Mouse (Mus musculus) kidney, adult 9 months (tissue): ENCODE results near the gene Camk1d.
"Not testable (repeated sequence)": the region's sequence is repeated elsewhere in the genome, so short reads cannot be mapped to it uniquely, and the experiment has no call there.

Source experiments
- DNase-seq: peaks from one replicate; pipeline ENCODE4 v3.0.0; 2022

The Camk1d gene

DNA sequence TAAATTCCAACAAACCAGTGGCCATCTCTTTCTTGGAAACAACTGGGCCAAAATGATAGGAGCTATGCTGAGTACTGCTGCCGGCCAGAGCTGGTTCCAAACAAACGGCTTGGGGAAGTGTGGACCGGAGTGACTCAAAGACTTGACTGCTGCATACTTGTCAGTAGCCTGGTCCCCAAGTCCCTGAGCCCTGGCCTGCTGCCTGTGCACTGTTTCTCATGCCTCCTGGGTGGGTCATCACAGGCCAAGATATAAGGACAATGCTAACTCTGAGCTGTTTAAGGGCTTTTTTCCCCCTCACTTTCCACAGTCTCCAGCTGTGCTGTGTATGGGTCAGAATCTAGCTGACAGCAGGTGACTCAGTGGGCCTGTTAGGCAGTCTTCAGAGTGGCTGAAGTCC is 409.2 kb downstream of the Camk1d start:
- no peak for DNase-seq

GRCm38 (mm10) chr2:5304451-5304850 is 409.9 kb downstream of the Camk1d start:
- no peak for DNase-seq

DNA sequence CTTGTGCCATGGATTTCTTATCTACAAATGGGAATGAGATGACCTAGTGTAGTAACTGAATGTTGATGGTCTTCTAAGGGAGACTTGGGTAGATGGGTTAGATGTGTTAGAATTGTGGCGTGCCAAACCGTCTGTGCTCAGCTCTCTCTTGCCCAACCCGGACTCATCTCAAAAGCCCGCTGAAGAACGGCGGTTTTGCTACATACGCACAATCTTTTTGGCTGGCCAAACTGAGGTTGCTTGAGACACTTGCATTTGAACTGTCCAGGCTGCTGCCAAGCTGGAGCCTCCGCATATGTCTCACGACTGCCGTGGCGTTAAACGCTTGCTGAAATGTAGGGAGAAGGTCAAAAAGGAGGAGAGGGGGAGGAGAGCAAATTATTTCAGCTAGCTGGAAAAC is 413.0 kb downstream of the Camk1d start:
- no peak for DNase-seq

DNA sequence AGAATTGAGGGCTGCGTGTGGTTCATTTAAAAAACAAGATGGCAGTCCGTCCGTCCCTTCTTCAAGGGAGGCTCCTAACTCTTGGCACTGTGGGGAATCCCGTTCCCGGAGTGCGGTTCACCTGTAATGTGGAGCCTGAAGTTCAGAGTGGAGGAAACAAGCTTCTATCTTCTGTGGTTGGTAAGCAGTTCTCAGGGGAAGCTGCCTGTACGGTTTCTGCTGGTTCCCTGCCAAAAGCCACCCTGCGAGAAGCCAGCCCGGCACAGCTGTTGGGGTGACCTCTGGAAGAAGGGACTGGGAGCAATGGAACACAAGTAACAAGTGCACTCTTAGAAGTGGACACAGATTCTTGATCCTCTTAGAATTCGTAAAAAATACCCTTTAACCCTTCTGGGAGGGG is 416.2 kb downstream of the Camk1d start:
- DNase-seq = peak; percentile 78

- no peak for DNase-seq
These were observed 417.4 kb downstream of the Camk1d start for GRCm38 (mm10) chr2:5296749-5297545.

DNA sequence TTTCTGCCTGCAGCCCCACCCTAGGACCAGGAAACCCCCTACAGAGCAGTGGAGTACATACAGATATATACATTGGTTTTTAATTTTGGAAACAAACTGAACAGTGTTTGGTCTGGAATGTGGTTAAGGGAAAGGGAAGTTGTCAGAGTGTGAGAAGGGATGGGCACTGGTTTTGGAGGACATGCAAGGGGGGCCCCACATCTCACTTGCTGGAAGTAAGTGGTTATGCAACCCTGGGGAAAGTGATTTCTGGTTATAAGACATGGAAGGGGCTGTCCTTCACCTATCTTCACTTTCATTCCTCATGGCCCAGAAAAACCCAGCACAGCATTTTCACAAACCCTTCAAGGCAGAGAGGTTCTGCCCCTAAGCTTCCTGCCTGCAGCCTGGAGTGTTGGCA is 419.2 kb downstream of the Camk1d start:
- no peak for DNase-seq

- peak; percentile 23 for DNase-seq
These were observed 419.9 kb downstream of the Camk1d start for GRCm38 (mm10) chr2:5294451-5294850.

DNA sequence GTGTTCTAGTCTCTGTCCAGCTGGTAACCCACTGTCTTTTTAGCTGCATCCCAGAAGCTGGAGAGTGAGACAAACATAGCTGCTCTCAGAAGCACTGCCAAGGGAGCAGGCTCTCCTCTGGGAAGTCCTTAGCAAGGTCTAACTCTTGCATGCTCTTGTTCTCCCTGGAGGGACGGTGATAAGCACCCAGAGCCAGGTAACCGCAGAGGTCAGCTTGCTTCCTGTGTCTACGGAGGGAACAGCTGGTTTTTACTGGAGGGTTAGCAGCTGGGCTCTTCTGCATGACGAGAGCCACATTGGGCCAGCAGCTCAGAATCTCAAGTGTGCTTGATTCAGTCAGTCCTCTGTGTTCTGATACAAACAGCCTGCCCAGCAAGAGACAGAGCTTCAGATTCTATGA is 425.7 kb downstream of the Camk1d start:
- no peak for DNase-seq

DNA sequence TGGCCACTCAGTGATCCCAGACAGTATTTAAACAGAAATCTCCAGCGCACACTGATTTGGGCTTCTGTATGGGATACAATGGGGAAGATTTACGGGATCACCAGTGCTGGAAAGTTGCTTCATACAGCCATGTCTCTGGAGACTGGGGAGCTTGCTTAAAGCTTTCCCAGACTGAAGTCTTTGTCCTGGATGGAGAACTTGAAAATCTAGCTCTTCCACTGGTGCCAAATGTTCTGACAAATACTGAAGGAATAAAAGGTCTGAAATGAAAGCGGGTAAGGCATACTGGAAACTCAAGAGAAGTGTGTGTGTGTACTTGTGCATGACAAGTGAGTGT is 427.3 kb downstream of the Camk1d start:
- no peak for DNase-seq

- DNase-seq = peak; percentile 84
These were observed 427.9 kb downstream of the Camk1d start for GRCm38 (mm10) chr2:5286189-5287043.

DNA sequence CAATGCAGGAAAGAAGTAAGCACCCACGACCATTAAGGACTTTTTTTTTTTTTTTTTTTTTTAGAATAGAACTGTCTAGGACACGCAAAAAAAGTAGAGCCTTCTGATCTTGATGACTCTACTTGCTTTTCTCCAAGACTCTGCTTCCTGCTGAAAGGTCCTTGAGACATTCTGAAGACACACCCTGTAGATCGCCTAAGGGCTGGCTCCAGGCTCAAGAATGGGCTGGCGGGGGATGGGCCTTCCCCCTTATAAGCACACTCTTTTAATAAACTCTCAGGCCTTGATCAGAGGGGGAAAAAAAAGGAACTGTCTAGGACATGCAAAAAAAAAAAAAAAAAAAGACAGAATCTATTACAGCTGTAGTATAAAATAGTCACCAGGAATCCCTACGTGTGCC is 430.0 kb downstream of the Camk1d start:
- DNase-seq = no peak

DNA sequence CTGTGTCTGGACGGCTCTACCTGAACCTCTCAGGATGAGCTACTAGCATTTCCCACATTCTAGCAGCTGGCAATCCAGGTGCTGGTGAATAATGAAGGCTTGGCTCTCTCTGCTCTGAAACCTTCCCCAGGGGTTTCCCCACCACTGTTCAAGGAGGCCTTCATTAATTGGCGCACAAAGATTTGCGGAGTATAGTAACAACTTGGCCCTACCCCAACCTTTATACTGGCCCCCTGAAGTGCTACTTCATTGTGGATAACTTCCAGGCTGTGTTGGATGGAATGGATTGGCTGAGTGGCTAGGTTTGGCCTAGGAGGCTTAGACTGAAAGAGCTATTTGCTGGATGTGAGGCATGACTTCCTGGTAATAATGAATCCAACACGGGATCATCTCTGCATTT is 431.7 kb downstream of the Camk1d start:
- DNase-seq = no peak

GRCm38 (mm10) chr2:5267980-5268379 is 446.3 kb downstream of the Camk1d start:
- DNase-seq = no peak

GRCm38 (mm10) chr2:5262279-5262678 is 452.0 kb downstream of the Camk1d start:
- no peak for DNase-seq

DNA sequence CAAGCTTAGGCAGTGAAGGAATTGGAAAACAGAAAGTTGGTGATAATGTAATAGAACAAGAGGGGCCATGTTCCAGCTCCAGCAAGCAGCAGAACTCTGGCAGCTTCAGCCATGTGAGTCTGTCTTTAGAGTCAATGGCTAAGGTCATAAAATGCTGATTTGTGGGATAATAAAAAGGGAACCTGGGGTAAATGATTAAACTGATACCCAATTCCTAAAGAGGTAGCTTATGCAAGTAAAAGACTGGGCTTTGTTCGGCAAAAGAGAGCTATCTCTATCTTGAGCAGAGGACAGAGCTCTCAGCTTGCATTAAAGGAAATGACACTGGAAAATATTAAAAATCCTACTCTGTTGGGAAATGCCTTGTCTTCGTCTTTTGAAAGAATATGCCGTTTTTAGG is 456.1 kb downstream of the Camk1d start:
- peak; percentile 37 for DNase-seq

DNA sequence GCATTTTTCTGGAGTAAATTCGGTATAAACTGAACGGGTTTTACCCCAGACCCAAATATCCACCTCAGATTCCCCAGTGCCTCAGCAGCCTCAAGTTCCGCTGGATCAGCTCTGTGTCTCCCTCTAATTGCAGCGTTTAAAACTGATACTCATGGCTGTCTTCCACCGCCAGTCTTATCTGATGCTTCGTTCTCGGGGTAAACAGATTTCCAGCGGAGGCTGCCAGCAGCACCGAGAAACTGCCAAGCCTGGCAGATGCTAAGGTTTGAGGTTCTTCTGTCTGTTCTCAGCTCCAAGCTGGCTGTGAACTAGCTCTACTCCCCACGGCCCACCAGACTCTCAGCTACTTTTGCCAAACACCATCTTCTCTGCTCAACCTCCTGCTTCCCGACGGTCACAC is 464.3 kb downstream of the Camk1d start:
- DNase-seq = no peak

GRCm38 (mm10) chr2:5249199-5249598 is 465.1 kb downstream of the Camk1d start:
- DNase-seq = not testable (repeated sequence)
